Mouse (Mus musculus): ENCODE data around the gene Rnf167.

- TF ChIP-seq CTCF (IDR thresholded peaks at IDR 0.05; ENCODE audit: borderline replicate concordance, insufficient read depth, low read depth, low read length) (no peak), POLR2A (IDR thresholded peaks at IDR 0.05; ENCODE audit: borderline replicate concordance, insufficient read depth, low read length) (no peak; the same call in 1 of the 2 replicates)
Measured at GRCm38 (mm10) chr11:70653345-70654197, 6.5 kb downstream of the Rnf167 start.

Measured in cerebellum, adult 2 months (tissue).